Mouse (Mus musculus) right cerebral cortex, postnatal 36 days (tissue): ENCODE measurements at regions not wholly inside any gene's neighbourhood (a gene's known extent, or its start where the extent isn't known, plus 50 kb on each side); places are given as distances from the start of the nearest gene placed in this dataset.

Experiments
- DNase-seq, 2 experiments: peaks; one replicate each; pipeline ENCODE4 v3.0.0; 2022; ENCODE audit warnings: low spot score in 2 of 2, mixed read lengths in 1 of 2

DNA sequence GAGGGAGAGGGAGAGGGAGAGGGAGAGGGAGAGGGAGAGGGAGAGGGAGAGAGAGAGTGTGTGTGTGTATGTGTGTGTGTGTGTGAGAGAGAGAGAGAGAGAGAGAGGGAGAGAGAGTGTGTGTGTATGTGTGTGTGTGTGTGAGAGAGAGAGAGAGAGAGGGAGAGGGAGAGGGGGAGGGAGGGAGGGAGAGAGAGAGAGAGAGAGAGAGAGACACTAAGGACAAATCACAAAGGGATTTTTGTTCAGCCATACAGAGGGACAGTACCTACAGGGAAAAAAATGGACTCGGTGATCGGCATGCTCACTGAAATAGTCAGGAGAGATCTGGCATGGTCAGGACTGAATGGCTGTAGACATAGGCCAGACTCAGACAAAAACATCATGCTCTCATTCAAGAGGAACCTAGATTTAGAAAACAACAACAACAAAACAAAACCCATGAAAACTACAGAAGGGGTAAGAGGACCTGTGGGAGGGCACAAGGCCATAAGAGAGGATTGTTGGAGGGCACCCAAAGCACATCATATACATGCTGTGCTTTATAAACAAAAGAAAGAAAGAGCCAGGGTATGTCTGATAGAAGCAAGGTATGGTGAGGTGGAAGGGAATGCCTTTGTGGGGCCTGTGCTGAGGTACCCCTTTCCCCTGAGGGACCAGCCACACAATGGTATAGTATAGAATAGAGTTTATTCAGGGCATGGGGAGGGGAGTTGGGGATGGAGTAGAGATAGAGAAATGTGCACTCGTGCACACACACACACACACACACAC, 127.0 kb upstream of the Med14 start:
- no peak for DNase-seq

DNA sequence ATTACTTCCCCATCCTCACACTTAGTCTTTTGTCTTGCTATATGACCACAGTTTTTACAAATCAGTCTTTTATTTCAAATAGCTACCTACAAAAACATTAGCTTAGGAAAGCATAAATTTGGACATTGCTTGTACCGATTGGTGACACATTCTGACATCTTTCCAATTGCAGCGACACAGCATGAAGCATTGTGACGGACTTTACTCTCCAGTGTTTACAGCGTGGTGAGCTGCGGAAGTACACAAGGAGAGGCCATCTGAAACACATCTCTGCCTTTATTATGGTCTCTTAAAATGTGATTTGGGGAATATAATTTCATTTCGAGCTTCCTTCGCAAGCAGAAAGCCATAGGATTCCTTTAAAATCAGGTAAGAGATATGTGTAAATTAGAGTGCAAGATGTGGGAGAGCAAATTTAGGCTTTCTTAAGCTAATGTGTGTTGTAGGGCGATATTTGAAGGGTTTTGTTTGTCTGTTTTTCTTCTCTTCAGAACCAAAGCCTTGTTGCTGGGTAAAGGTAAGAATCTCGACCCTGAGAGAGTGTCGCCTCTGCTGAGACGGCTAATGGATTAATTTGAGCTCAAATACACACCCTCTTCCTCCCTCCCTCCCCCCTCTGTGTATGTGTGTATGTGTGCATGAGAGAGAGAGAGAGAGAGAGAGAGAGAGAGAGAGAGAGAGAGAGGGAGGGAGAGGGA, 126.3 kb upstream of the Med14 start:
- DNase-seq, result no peak

DNA sequence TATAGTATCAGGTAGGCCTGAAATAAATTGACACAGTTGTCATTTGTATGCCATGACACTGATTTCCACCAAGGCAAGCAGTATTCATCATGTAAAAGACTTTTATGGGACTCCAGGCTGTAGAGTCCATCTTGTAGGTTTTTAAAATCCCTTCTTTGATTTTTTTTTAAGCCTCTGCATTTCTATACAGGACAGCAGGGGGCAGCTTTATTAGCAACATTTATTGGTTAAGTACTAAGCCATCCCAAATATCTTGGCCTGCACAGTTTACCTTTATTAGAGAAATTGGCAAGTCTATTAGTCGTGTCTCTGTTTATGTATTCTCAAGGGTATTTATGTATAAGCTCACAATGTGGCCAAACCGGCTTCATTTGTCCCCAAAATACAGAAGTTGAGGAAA, 125.6 kb upstream of the Med14 start:
- no peak for DNase-seq

DNA sequence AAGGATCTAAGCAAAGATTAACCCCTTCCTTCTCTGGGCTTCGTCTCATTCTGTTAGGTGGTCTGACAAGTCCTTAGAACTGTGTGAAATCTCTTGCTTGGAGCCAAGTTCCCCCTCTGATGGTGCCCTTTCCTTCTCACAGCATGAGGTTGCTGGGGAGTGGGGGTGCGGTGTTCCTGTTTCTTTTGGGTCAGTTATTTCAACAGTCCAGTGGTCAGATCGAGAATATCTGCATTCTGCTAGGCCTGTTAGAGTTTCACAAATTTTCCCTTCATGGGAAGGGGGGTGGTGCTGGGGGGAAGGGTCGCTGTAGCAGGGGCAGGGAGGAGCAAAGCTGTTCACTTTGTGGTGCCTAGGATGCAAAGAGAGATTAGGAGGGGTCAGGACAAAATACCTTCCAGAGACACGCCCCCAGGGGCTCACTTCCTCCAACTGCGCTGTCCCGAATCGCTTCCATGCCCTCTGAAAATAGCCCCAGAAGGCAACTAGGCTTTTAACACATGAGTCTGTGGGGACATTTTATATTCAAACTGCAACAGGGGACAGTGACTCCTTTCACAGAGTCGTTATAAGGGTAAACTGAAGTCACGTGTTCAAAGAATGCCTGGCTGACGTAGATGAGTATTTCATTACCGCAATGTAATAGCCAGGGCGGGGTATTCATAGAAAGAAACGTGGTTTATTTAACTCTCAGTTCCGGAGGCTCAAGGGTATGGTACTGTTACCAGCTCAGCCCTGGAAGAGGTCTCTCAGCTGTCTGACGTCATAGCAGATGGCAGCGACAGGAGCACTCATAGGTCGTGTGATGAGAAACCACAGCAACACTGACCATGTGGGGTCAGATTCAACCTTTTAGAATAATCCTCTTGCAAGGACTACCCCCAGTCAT, 124.5 kb upstream of the Med14 start:
- no peak for DNase-seq

DNA sequence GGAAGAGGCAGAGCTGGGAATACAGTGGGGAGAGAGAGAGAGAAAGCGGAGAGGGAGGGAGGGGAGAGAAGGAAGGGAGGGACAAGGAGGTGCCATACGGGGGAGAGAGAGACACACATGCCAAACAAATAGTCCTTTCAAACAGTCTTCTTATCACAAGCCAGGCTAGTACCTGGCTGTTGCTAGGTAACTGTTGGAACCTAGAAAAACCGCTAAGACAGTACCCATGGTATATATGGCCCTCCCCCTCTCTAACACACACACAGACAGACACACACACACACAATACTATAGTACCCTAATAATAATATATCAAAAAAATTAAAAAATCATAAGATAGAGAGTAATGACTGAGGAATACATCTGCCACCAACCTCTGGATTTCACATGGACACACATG, 117.4 kb upstream of the Med14 start:
- no peak for DNase-seq

DNA sequence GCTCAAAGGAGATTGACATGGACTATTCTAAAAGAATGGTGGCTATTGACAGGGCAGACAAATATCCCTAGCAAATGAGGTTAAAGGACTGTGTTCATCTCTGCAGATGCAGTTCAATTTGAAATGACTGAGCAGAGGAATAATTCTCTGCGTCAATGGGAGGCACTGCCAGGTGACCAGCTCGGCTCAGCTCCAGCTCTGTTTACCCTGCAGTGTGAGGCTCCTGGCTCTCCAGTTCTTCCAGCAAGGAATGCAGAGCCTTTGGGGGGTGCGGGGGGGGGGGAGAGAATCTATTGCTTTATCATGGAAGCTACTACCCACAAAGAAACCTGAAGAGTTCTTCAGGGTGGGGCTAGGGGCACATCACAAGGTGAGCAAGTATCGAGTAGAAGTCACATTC, 115.6 kb upstream of the Med14 start:
- DNase-seq, result no peak

DNA sequence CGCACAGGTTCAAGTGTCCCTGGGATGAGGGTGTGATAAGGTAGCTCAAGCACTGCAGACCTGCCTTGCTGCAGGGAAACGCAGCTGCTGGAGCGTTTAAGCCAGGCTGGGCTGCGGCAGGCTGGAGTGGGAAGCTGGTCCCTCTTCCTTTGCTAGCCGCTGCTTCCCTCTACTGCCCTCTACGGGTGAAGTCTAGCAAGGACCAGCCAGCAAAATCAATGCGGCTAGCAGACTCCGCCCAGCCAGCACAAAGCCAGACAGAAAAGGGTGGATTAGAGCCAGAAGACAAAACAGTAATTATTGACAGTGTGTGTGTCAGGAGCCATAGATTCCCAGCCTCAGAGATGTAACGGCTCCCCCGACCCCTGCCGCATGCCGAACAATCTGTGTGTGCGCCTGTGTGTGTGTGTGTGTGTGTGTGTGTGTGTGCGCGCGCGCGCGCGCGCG, 111.8 kb upstream of the Med14 start:
- DNase-seq, result peak; percentile 65 to 67

DNA sequence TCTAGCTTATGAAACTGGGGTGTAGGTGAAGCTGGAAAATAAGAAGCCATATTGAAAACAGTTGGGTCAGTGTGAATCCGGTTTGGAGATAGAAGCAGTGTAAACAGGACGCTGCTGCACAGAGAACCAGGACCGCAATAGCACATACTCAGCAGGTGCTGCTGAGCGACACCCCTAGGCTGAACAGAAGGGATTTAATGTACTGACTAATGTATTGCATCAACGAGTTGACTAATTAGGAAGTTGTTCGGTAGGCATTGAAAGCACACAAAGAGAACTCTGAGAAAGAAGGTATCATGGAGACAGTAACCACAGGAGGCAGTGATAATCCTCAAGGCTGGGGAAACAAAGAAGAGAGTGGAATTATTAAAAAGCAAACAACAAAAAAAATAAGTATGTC, 111.4 kb upstream of the Med14 start:
- no peak for DNase-seq

DNA sequence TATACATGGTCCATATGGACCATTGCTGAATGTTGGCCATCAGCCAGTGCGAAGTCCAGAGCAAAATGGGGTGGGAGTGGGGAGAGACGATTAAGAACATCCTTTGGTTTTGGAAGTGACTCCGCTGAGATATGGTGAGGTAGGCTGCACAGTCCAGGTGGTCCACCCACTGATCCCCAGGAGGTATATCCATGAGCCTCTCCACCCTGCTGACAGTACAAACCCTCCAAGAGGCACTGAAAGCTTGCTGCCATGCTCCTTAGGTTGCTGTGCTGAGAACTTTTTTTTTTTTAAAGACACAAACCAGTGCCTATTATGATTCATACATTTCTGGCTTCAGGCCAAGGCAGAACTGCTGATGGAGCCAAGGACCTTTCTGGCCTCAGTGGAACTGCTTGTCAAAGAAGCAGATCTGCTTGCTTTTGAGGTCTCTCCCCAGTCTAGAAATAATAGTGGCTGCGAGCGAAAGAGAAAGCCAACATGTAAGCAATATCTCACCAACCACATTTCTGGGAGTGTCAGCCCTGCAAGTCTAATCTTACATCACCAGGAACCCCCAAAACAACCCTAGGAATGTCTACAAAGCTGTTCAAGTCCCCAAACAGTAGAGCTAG, 105.1 kb upstream of the Med14 start:
- DNase-seq, result no peak

DNA sequence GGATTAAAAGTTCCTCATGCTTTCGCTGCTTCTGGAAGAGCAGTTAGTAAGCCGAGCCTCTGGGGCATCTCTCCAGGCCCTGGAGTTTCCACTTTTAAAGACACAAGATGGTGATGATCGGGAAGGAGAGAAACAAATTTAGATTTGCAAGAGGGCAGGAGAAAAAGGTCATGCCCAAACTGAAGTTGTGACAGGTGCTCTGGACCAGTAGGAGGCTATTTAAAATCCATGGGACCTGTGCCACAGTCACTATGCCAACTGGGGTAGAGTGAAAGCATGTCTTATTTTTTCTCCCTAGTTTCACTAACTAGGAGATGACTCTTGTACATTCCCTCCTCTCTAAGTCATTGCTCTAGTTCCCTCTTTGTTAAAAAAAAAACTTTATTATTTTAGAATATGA, 104.3 kb upstream of the Med14 start:
- no peak for DNase-seq

DNA sequence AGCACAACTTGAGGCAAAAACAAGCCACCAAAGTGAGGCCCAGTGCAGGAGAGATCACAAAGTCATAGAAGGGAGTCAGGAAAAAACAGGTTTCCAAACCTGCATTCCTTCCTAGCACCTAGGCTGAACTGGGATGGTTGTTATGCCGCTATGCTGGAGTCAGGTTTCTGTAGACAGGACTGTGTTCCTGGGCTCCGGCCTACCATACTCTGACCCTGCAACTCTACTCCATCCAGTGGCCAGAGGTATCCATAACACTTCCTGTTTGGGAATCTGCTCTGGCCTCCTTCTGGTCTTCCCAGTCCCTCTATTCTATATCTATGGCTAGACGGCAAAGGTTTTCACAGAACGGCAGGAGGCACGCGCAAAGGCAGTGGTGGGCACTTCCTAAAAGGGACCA, 98.3 kb upstream of the Med14 start:
- no peak for DNase-seq

DNA sequence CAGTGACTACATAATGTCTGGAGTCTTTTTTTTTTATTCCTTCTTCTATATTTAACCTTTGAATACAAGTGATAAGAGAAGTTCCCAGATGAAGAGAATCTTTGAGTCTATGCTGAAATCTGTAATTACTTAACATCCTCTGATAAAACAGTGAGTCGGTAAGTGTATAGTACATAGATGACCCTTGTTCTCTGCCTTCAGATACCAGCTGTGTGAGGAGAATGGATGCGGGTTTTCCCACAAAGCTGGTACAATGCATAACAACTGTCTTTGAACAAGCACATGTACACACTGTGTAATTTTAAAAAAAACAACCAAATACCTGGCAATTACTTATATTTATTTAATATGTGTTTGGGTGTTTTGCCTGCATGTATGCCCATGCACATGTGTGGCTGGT, 96.9 kb upstream of the Med14 start:
- DNase-seq, result no peak

DNA sequence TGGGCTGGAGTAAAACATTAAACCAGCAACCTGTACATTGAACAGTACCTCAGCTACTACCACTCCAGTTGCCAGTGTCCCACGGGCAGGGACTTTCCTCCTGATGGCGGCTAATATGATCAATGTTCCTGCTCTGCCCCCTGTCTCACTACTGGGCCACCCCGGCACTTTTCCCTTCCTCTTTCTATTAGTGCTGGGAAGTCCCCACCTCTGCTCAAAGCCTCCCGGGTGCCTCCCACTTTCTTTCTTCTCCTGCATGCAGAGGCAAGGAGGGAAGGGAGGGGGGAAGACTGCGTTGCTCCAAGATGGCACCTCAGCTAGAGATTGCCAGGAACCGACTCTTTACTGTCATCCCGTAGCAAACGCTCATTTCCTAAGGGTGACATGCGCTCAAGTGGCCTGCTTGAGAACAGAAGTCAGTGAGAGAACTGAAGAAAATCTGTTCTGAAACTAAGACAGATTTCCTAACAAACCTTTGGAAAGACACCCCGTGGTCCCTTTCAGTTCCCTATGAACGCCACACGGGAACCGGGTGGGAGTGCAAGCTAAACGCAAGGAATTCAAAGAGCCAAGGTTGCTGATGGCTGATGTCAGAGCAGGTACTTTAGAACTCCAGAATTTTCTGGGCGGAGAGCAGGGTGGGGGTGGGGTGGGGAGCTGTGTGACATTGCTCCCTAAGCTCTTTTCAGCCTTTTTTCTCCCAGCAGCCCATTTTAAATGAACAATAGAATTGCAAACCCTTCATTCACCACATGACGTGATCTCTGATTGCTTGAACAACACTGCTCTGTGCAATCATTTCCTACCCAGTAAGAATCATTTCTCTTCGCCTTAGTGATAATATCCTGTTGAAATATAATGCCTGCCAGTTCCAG, 96.2 kb upstream of the Med14 start:
- DNase-seq, result no peak

DNA sequence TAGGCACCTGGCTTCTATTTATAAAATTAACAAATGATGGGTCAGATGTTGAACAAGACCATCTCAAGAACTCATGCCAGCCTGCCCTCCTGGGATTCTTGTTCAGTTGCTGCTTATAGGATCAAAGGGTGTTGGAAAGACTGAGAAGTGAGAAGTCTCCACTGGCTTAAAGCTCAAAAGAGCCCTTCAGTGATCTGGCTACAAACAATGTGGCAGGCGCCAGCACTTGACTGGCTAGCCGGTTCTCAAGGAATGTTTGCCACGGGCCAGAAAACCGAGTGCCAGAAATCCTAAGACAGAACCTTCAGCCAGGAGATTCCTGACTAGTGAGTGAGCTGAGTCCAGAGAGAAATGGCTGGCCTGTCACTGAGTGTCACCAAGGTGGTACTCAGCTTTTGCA, 93.6 kb upstream of the Med14 start:
- no peak for DNase-seq

DNA sequence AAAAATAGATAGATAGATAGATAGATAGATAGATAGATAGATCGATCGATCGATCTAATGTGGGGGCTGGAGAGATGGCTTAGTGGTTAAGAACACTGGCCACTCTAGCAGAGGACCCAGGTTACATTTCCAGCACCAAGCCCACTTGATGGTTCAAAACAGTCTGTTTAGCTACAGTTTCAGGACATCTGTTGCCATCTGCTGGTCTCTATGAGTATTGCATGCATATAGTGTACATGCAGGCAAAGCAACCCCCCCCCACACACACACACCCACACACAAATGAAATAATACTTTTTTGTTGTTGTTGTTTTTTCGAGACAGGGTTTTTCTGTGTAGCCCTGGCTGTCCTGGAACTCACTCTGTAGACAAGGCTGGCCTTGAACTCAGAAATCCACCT, 89.8 kb upstream of the Med14 start:
- DNase-seq, result no peak

DNA sequence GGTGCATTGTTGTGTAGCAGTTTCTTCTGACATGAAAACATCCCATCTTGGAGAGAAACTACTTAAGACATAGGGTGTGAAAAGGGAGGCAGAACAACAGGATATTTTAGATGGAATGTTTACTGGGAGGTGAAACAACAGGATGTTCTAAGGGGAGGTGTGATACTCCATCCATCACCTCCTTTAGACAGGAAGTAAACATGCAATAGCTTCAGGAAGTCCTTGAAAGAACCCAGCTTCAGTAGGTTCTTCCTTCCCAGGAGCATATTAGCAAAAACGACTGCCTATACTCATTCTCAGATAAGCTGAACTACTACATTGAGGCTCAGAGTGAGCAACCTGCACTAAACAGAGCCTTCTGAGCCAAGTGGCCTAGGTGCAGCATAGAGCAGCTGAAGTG, 82.6 kb upstream of the Med14 start:
- no peak for DNase-seq

DNA sequence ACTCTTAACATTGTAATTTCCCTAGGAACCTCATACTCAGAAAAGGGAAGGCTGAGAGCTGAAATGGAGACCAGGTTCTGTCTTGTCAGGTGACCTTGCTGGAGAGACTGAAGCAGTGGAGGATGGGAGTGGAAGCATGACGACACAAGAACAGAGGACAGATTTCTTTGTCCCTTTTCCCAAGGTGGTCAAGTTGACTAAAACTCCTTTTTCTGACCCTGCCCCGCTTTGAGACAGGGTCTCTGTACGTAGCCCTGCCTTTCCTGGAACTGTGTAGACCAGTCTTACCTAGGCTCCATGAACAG, 79.1 kb upstream of the Med14 start:
- no peak for DNase-seq

DNA sequence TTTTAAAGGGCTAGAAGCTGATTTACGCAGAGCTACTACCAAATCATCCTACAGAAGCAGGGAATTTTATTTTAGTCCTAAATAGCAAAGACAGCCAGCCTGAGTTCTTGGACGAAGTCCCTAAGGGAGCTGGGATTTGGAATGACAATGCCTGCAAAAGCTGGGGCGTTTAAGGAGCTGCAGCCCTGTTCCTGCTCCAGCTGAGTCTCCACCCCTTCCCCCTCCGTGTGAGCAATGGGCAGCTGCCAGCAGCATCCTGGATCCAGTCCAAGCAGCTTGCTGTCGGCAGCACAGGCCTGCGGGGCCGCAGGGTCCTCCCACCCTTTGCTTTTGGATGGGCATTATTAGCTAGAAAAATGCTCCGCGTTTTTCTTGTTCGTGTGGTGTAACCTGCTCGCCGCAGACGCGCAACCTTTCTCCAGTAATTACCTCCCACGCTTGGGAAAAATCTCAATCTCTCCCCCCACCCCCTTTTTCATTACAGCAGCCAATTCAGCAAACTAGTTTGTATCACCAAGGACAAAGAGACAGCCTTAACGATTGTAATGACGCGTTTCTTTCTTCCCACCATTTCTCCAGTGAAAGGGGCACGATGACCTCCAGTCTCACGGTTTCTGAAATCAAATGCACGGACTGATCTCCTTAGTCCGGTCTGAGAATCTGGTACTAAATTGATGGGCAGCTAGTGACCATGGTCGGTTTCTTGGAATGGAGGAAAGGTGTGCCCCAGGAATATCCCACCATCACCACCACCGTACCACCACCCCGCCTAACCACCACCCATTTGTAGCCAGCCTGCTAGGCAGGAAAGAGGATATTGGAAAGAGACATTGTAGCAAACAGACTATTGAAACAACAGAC, 78.5 kb upstream of the Med14 start:
- DNase-seq, result peak; percentile 74 to 78

DNA sequence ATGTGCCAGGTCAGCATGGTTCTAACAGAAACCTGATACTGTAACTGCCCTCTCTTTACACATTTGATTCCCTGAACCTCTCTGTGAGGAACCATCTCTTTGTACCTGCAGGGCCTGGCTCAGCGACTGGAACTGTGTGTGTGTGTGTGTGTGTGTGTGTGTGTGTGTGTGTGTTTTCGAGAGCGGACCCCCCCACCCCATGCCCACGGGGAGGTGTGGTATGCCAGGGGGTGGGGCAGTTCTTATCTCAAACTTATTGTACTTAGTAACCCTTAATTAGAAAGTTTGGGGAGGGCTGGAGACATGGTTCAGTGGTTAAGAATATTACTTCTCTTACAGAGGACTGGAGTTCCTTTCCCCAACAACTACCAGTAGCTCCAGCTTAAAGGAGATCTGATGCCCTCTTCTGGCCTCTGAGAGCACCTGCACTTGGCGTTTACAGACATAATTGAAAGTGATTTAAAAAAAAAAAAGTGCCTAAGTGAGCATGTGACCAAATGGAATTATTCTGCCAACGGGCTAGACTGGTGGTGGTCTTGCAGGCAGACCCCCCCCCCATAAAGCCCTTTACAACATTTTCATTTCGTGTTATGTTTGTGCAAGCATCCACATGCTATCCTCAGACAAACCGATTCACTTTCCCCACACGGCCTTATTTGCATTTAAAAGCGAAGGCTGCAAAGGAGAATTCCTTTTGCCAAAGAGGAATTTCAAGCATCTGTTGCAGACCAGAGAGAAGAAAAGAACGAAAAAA, 77.7 kb upstream of the Med14 start:
- DNase-seq, result peak in 1 of 2 experiments; percentile 12

DNA sequence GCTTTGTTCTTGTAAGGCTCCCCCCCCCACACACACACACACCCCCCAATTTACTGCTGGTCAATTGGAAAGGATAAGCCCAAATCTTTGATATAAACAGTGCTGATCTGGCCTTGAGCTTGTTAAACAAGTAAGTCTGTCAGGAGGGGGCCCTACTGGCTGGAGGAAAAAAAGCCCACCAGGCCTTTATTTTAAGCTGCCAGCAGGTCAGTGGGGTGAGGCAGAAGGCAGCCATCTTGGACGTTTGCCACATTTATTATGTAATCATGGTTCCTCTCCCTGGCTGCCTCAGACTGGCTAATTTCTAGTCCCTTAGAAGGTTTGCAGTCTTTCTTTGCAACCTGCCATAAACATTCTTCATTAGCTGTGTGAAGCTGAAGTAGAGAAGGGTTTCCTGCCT, 75.9 kb upstream of the Med14 start:
- DNase-seq, result no peak
